43 mouse cellular contexts compared by ENCODE assay signal in the genomic region with DNA sequence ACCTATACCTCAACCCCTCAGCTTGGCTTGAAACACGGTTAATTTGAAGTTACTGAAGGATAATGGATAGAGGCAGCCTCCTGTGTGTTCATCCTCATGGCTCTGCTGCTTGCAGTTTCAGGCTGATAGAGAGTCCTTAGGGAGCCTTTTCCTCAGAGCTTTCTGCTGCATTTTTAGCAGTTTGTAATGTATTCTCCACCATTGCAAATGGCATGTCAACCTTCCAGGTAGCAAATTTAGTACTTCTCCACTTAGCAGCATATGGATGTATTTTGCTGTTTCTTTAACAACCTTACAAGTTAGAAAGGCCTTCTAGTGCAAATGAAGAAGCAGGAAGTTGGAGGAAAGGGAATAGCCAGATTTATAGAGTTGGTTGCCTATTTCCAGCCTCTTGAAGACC. TPM values are rescaled to one million over a fixed set of nuclear protein-coding genes. Genes with fewer than 3 reads are reported as not detected.
"Had no signal": no experiment of that assay in that cellular context is flagged by ENCODE, and none has a peak within 500 bp of the region (broad histone marks: within the 10 kb centered on the region; RNA-seq: fewer than 3 reads in every experiment).

No protein-coding gene starts in this region.

- H3K27me3 ChIP-seq: limb, embryonic 12.5 days; limb, embryonic 15.5 days; liver, embryonic 12.5 days; liver, embryonic 13.5 days; liver, embryonic 15.5 days; lung, embryonic 15.5 days; midbrain, embryonic 12.5 days; midbrain, embryonic 13.5 days; midbrain, embryonic 15.5 days; neural tube, embryonic 12.5 days had no signal

- ATAC-seq: liver, embryonic 12.5 days; liver, postnatal 0 days; lung, postnatal 0 days; midbrain, embryonic 13.5 days; midbrain, embryonic 15.5 days; midbrain, embryonic 16.5 days had no signal

- DNase-seq: left cerebral cortex, postnatal 4 days; liver; liver, embryonic 13.5 days; liver, postnatal 0 days; lung, adult 18-20 months; lung, adult 2 months; lung, embryonic 14.5 days; lung, postnatal 10 days; lung, postnatal 14 days; lung, postnatal 36 days; lung, postnatal 4 days; midbrain, embryonic 14.5 days had no signal

- H3K9me3 ChIP-seq: limb, embryonic 10.5 days; limb, embryonic 12.5 days; limb, embryonic 13.5 days; limb, embryonic 15.5 days; liver, embryonic 12.5 days; liver, embryonic 13.5 days; liver, embryonic 15.5 days; lung, embryonic 15.5 days; megakaryocyte, embryonic 14.5 days; midbrain, embryonic 10.5 days; midbrain, embryonic 12.5 days; midbrain, embryonic 13.5 days; midbrain, embryonic 15.5 days; neural tube, embryonic 12.5 days had no signal

- H3K4me3 ChIP-seq: limb, embryonic 10.5 days; limb, embryonic 12.5 days; limb, embryonic 13.5 days; limb, embryonic 15.5 days; liver, embryonic 12.5 days; liver, embryonic 13.5 days; liver, embryonic 15.5 days; lung, embryonic 15.5 days; megakaryocyte, embryonic 14.5 days; midbrain, embryonic 10.5 days; midbrain, embryonic 12.5 days; midbrain, embryonic 13.5 days; midbrain, embryonic 15.5 days; myocyte; neural tube, embryonic 12.5 days had no signal

- H3K4me1 ChIP-seq: limb, embryonic 10.5 days; limb, embryonic 12.5 days; limb, embryonic 13.5 days; limb, embryonic 15.5 days; liver, embryonic 12.5 days; liver, embryonic 13.5 days; liver, embryonic 15.5 days; lung, embryonic 15.5 days; megakaryocyte, embryonic 14.5 days; midbrain, embryonic 10.5 days; midbrain, embryonic 12.5 days; midbrain, embryonic 13.5 days; midbrain, embryonic 15.5 days; neural tube, embryonic 12.5 days had no signal

- H3K9ac ChIP-seq: limb, embryonic 12.5 days; limb, embryonic 13.5 days; limb, embryonic 15.5 days; liver, embryonic 12.5 days; liver, embryonic 13.5 days; liver, embryonic 14.5 days; liver, embryonic 15.5 days; liver, postnatal 0 days; lung, embryonic 14.5 days; lung, embryonic 15.5 days; midbrain, embryonic 12.5 days; midbrain, embryonic 13.5 days; midbrain, embryonic 15.5 days; neural tube, embryonic 12.5 days had no signal

- H3K27ac ChIP-seq: limb, embryonic 10.5 days; limb, embryonic 12.5 days; limb, embryonic 13.5 days; limb, embryonic 15.5 days; liver, embryonic 12.5 days; liver, embryonic 13.5 days; liver, embryonic 14.5 days; liver, embryonic 15.5 days; lung, embryonic 15.5 days; macrophage; midbrain, embryonic 10.5 days; midbrain, embryonic 12.5 days; midbrain, embryonic 13.5 days; midbrain, embryonic 15.5 days; neural tube, embryonic 12.5 days had no signal

- H3K4me2 ChIP-seq: limb, embryonic 12.5 days; limb, embryonic 13.5 days; limb, embryonic 15.5 days; liver, embryonic 11.5 days; liver, embryonic 12.5 days; liver, embryonic 13.5 days; liver, embryonic 15.5 days; lung, embryonic 14.5 days; lung, embryonic 15.5 days; midbrain, embryonic 11.5 days; midbrain, embryonic 12.5 days; midbrain, embryonic 13.5 days; midbrain, embryonic 15.5 days; neural tube, embryonic 12.5 days had no signal

- H3K36me3 ChIP-seq: limb, embryonic 10.5 days; limb, embryonic 12.5 days; limb, embryonic 13.5 days; limb, embryonic 15.5 days; liver, embryonic 12.5 days; liver, embryonic 13.5 days; liver, embryonic 15.5 days; lung, embryonic 15.5 days; midbrain, embryonic 10.5 days; midbrain, embryonic 12.5 days; midbrain, embryonic 13.5 days; midbrain, embryonic 15.5 days; neural tube, embryonic 12.5 days had no signal

RNA-seq across cellular contexts. Expression of a gene that starts 36.1 kb away (rescaled TPM):
- total RNA-seq: left cerebral cortex, postnatal 10 days; left cerebral cortex, postnatal 14 days; left cerebral cortex, postnatal 25 days; left cerebral cortex, postnatal 4 days; liver, adult 2 months; megakaryocyte progenitor cell, adult 5-6 weeks; megakaryocyte, adult 5-6 weeks; megakaryocyte-erythroid progenitor cell, adult 5-6 weeks; midbrain, postnatal 0 days; monocyte, adult 5-6 weeks had no signal
- polyA plus RNA-seq: limb, embryonic 10.5 days; limb, embryonic 11.5 days; limb, embryonic 12.5 days; limb, embryonic 15.5 days; liver, adult 2 months; liver, embryonic 12.5 days; liver, embryonic 13.5 days; liver, embryonic 15.5 days; liver, postnatal 0 days; lung, adult 2 months; lung, embryonic 14.5 days; lung, embryonic 15.5 days; lung, postnatal 0 days; macrophage; midbrain, embryonic 10.5 days; midbrain, embryonic 11.5 days; midbrain, embryonic 12.5 days; midbrain, embryonic 13.5 days; midbrain, embryonic 14.5 days; midbrain, embryonic 16.5 days; myocyte; neural tube, embryonic 11.5 days; neural tube, embryonic 12.5 days had no signal
